Mouse (Mus musculus) thymus, postnatal 10 days (tissue): ENCODE data around the gene Mettl5.

Experiments used
- DNase-seq, 2 experiments: peaks; one replicate each; pipeline ENCODE4 v3.0.0; 2021; ENCODE audit warnings: low spot score in 2 of 2

Gene Mettl5

DNA sequence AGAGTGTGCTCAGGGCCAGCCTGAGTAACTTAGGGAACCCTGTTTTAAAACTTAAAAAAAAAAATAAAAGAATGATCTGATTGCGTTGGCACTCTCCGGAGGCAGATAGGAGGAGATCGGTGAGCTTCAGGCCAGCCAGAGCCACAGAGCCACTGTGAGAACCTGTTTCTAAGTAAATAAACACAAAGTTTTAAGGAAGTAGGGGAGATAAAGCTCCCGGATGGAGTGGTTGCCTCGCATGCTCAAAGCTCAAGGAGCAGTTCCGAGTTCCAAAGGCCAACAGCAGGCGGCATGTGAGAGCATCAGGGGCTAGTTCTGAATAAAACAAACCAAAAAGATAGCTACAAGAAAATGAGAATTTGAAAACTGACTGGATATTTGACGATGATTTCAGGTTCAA is 29.0 kb downstream of the Mettl5 start:
- DNase-seq, result no peak

DNA sequence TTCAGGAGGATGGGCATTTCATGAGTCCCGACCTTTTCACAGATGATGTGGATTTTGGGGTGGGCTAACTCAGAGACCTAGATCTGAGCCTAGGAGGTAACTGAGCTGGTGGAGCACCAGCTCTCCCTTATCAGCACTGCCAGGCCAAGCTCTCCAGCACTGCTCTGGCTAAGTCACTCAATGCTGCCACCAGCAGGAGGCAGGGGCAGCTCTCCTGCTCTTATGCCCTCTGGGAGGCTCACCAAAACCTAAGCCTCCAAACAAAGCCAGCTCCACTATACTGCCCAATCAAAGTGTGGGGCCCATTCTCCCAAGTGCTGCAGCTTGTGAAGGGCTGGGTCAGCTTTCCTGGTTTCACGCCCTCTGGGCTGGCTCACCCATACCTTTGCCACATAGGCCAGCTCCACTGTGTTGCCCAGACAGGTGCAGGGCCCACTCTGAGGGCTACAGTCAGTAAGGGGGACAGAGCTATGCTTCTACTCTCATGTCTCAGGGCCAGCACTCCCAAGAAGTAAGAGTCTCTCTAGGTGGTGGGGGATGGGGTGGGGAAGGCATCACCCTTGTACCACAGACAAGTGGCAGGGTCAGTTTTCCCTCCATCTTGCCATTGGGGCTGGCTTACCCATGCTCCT is 33.9 kb downstream of the Mettl5 start:
- no peak for DNase-seq

DNA sequence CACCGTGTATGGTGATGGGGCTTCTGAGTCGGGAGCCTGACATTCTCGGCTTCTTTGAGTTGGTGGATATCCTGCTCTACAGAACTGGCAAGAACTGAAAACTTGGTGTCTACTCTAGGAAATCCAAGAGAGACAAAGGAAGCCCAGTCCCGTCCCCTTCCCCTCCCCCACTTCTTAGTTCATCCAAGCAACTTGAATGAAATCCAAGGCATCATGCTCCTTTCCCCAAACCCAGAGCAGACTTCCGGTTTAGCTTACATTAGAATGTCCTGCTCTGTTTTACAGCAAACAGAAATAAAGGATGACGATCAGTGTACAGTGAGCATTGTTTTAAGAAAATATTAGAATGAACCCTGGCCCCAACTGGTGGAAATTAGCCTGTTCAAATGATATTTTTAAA is 36.2 kb downstream of the Mettl5 start:
- DNase-seq, result no peak

DNA sequence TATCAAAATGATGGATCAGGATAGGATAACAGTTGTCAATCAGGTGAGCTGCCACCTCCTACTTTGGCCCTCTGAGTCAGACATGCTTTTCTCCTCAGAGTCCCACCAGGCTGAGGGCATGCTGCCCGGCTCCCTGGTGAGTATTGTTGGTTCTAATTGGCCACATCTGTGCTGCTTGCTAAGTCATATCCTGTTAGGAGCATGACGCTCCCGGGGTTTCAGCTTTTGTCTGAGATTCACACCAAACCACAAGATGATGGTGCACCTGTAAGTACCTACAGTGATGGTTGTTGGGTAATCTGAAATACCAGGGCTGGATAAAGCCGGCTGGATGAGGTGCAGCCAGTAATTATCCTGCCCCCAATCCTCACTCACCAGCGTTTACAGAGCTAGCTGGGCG is 45.2 kb downstream of the Mettl5 start:
- no peak for DNase-seq

DNA sequence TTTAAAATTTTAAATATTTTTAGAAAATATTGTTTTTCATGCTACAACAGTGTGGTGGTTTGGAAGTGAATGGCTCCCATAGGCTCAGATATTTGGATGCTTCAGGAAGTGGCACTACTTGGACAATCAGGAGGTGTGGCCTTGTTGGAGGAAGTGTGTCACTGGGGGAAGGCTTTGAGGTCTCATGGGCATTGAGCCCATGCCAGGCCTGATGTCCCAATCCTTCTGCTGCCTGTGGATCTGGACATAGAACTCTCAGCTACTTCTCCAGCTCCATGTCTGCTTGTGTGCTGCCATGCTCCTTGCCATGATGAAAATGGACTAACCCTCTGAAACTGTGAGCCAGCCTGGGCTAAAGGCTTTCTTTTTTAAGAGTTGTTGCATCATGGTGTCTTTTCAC is 46.7 kb downstream of the Mettl5 start:
- DNase-seq, result no peak

DNA sequence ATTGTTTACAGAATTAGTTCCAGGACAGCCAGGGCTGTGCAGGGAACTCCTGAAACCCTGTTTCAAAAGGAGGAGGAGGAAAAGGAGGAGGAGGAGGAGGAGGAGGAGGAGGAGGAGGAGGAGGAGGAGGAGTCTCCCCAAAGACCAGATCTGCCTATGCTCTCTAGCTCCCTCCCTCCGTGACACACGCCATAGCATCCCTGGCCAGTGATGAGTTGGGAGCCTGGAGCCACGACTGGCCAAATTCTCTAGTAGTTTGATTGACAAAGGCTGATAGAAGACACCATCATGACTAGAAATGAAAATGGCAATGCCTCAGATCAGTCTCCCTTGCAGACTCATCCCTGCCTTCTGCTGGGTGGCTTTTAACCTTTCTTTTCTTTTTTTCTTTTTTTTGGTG is 47.4 kb downstream of the Mettl5 start:
- no peak for DNase-seq

DNA sequence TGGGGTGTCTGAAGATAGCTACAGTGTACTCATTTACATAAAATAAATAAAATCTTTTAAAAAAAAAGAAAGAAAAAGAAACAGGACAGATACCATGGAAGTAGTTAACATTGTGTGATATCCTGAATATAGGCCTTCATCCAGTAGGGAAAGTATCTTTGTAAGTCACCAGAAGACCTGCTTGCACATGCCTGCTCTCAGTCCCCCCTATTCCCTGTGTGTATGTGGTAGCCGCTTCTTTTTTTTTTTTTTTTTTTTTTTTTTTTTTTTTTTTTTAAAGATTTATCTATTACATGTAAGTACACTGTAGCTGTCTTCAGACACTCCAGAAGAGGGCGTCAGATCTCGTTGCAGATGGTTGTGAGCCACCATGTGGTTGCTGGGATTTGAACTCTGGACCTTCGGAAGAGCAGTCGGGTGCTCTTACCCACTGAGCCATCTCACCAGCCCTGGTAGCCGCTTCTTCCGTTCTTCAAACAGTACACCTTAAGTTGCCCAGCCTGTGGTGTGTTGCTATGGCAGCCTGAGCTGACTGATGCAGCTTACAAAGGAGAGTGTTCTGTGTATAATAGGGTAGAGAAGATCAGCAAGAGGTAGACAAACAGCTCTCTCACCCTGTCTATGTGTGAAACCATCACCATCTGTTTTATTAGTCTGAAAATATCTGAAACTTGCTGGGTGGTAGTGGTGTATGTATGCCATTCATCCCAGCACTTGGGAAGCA is 48.0 kb downstream of the Mettl5 start:
- no peak for DNase-seq

DNA sequence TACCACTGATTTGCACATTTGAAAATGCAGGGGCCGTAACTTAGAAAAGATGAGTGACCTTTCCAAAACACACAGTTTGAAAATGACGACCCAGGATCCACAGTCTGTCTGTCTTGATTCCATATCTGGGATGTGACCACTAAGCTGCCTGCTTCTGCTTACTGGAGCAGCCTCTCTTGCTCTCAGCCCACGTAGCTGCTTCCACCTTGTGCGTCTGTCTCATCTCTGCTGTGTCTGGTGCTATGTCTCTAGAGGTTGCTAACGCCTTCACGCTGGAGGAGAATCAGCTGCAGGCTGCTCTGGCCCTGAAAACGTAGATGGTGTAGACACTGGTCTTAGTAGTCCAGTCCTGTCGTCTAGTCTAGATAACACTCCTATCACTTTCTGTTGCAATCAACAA is 55.3 kb downstream of the Mettl5 start:
- DNase-seq, result no peak

DNA sequence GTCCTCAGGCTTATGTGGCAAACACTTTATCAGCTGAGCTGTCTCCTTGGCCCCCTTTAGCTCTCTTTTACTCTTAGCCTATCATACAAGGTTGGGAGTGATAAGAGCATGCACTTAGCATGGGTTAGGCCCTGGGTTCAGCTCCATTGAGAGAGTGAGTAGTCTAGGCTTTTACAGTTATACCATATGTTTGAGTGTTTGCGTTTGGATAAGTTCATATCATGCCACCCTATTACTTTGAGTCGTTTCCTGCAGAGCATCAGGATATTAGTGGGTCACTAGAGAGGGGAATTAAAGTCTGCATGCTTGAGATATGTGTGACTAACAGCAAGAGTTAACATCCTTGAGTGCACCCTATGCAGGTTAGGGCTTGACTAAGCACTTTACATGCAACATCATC is 55.7 kb downstream of the Mettl5 start:
- no peak for DNase-seq

DNA sequence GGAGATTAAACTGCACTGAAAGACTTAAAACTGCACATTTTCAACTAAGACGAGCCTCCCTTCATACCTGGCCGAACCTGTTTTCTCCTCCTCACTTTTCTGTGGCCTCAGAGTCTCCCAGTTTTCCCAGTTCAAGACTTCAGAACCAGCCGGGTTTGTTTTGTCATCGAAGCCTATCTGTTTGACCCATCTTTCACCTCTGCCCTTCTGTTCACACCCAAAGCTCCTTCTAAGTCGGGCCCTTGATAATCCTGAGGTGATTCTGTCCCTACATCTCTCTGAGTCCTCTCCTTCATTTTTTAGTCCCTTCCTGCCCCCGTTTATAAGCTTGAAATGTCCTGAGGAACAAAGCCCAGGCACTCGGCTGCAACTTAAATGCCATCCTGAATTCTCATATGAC is 57.4 kb downstream of the Mettl5 start:
- no peak for DNase-seq

DNA sequence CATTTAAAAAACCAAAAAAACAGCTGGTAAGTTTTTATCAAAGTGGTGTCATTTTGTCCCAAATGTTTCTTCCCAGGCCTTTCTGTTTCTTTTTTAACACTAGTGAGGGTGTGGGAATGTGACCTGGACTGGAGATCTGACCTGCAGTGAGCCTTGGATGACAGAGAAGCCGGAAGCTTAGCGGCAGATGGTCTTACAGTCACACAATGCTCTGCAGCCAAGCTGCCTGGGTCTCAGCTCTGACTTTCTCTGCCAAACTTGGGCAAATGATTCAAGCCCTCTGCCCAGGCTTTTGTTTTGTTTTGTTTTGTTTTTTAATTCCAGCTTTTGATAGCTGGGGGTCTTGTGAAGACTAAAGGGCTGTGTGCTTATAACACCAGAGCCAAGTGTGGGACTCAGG is 59.0 kb downstream of the Mettl5 start:
- no peak for DNase-seq

DNA sequence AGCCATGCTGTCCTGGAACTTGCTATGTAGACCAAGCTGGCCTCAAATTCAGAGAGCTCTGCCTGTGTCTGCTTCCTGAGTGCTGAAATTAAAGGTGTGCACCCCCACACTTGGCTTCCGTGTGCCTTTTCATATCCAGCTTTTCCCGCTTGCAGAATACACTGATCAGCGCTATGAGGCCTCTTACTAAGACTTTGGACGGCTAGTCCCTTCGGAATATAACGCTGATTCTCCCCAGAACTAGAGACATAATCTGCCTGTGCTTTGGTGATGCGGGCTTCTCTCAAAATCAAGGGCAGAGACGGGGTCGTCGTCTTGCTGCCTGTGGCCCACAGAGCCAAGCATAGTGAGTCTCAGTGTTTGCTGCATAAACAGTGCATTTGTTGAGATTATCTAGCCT is 59.5 kb downstream of the Mettl5 start:
- no peak for DNase-seq

DNA sequence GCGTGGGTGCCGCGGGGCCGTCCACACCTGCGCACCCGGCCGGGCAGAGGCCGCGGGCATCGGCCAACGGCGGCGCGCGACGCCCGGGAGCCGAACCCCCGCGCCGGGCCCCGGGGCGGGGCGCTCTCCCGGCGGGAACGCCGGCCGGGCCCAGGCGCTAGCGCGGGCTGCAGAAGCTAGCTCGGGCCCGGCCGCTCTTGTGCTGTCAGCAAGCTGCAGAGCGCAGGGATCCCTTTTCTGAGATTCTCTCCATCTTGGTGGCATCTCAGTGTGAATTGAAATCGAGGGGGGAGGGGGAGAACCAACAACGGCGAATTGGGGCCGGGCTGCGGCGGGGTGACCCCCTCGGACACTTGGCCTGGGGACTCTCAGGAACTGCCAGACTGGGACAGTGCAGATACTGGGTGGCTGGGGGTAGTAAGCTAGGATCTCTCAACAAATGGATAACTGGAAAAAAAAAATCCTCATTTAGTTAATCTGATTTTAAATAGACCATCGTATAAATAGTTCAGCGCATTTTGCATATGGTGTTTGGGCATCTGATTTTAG is 62.2 kb downstream of the Mettl5 start:
- peak in 1 of 2 experiments; percentile 30 for DNase-seq

DNA sequence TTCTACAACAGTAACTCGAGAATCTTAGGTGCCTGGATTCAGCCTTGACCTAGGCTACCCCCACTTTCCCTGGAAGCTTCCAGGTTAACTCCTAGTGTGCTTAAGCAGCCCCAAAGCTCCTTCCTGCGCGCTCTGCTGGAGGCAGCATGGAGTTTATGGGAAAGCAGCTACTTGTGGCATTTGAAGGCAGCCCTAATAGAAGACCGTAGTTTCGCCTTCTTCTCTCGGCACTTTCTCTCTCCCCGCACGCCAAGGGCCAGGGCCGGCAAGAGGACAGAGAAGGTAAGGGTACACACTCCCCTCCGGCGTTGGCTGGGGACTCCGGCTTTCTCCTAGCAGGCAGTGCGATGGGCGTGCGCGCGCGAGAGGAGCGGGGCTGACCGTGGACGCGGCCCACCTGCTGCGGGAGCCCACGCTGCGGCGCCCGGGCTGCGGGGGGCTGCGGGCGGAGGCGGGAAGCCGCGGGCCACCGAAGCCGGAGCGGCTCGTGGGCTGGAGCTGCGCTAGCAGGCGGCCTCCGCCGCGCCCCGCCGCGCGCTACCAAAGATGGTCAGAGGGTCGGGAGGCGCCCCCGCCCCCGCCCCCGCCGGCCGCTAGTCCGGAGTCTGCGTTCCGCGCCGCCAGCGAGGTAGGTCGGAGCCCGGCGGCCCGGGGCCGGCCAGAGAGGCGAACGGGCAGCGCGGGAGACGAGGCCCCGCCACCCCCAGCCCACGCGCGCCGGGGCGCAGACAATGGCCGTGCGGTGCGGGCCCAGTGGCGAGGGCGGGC is 62.9 kb downstream of the Mettl5 start:
- DNase-seq, result peak in 1 of 2 experiments; percentile 30

DNA sequence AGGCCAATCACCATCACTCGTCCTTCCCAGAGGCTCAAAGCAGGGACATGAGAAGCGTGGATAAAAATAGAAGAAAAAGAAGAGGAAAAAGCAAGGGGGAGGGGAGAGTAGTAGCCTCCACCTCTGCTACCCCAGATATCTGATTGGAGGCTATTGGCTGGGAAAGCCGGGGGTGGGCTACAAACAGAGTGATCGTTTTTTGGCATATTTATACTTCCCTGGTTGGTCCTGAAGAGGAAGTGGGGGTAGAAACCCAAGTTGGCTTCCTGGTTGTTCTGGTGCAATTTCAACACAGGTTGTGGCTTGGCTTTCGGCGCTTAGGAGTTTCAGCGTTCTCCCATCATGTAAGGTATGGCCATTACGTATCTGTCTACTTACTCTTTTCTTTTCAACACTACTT is 63.7 kb downstream of the Mettl5 start, which contains the start of gene Klhl23:
Gene Klhl23, plus strand, starts transcription at position 234 of the 400 bp plus-strand sequence.
- peak in 1 of 2 experiments; percentile 7 for DNase-seq
